Comparison of ENCODE assay signal across 7 mouse cellular contexts in the genomic region with DNA sequence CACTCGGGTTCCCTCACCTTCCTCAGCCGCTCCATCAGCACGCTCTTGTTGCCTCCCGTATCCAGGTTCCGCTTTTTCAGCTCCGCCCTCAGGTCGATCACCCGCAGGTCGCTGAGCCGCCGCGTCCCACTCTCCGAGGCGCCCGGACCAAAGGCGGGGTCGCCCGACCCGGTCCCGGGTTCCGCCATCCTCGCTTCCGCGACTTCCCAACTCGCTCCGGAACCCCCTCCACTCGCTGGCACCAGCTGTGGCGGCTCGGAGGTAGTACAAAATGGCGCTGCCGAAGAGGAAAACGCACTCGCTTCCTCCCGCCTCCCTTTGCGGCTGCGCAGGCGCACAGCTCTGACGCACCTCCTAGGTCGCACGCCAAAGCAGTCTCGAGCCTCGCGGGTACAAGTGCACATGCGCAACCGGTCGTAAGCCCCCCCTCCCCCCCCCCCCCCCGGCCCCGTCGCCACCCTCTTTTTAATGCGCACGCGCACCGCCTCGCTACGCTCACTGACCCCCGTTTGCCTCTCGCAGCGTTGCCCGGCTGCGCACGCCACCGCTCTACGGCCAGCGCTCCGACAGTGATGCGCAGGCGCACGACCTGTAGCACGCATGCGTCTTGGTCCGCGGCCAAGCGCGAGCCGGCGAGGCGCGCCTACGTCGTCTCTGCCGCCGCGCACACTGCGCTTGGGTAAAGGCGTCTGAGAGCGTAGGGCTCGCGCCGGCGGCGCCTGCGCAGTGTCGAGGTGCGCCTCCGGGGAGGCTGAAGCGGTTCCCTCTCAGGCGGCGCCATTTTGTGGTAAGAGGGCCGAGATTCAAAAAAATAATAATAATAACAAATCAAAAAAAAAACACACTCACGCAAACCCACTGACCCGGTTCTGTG. TPM values are rescaled to one million over a fixed set of nuclear protein-coding genes. Genes with fewer than 3 reads are reported as not detected.
DNase-seq lines count a peak whose midpoint lies in the region; ATAC-seq and TF ChIP-seq lines count a peak whose summit lies in the region.

A gene (minus strand): TSS at position 329 of the 874 bp plus-strand sequence.
A gene (plus strand): TSS at position 569 of the 874 bp plus-strand sequence.

- H3K4me1 ChIP-seq in embryonic facial prominence, embryonic 10.5 days, result peaks cover 46% of the 10 kb centered on the region
- H3K4me1 ChIP-seq in intestine, postnatal 0 days (replicated peaks; ENCODE audit: control insufficient read depth, insufficient read depth, low read length), result 0 out of 2 replicates have a peak, but pooled peaks cover 7% of the 10 kb centered on the region
- peaks cover 46% of the 10 kb centered on the region for H3K4me1 ChIP-seq in midbrain, embryonic 12.5 days
- H3K4me1 ChIP-seq in small intestine, adult 2 months (ENCODE audit: control insufficient read depth, insufficient read depth, insufficient read length, low read length), result peaks cover 19% of the 10 kb centered on the region

- TF ChIP-seq POLR2A in small intestine, adult 2 months (IDR thresholded peaks at IDR 0.05; ENCODE audit: low read depth, low read length), result peak; percentile 81

- H3K36me3 ChIP-seq in embryonic facial prominence, embryonic 10.5 days (replicated peaks), result peaks cover 72% of the 10 kb centered on the region
- H3K36me3 ChIP-seq in intestine, postnatal 0 days (ENCODE audit: control insufficient read depth, insufficient read depth), result peaks cover 42% of the 10 kb centered on the region
- H3K36me3 ChIP-seq in midbrain, embryonic 12.5 days, result peaks cover 62% of the 10 kb centered on the region
- peaks cover 45% of the 10 kb centered on the region for H3K36me3 ChIP-seq in small intestine, adult 2 months (ENCODE audit: control insufficient read depth, insufficient read depth, low read length)

- WGBS in embryonic facial prominence, embryonic 10.5 days, result under 1% methylated on average over 92 of the region's 101 CpGs
- WGBS in intestine, postnatal 0 days, result under 1% methylated on average over 84 of the region's 101 CpGs
- under 1% methylated on average over 93 of the region's 101 CpGs for WGBS in midbrain, embryonic 12.5 days
- WGBS in small intestine, adult 2 months, result under 1% methylated on average over 100 of the region's 101 CpGs

- H3K27me3 ChIP-seq in embryonic facial prominence, embryonic 10.5 days (replicated peaks; ENCODE audit: low read depth, poor library complexity, severe bottlenecking), result no peaks in the 10 kb centered on the region
- H3K27me3 ChIP-seq in intestine, postnatal 0 days (replicated peaks; ENCODE audit: control insufficient read depth, insufficient read depth, low read length), result no peaks in the 10 kb centered on the region
- no peaks in the 10 kb centered on the region for H3K27me3 ChIP-seq in midbrain, embryonic 12.5 days
- H3K27me3 ChIP-seq in small intestine, adult 2 months (ENCODE audit: control insufficient read depth, insufficient read depth, low read length), result no peaks in the 10 kb centered on the region

- DNase-seq in adrenal gland, postnatal 10 days, result peak; percentile 100
- DNase-seq in embryonic facial prominence, embryonic 10.5 days (ENCODE audit: low spot score), result peak; percentile 99
- peak; percentile 67 for DNase-seq in gonadal fat pad, adult 2 months (ENCODE audit: low read depth)
- peak; percentile 100 for DNase-seq in left cerebral cortex, postnatal 4 days

- peak within 1 kb of the TSS; percentile 90 for H3K9ac ChIP-seq in intestine, postnatal 0 days (ENCODE audit: low read depth, low read length)
- H3K9ac ChIP-seq in midbrain, embryonic 12.5 days (replicated peaks), result peak within 1 kb of the TSS; percentile 86

- peak; percentile 30; the same call in 1 of the 2 replicates for TF ChIP-seq CTCF in intestine, postnatal 0 days (IDR thresholded peaks at IDR 0.05; ENCODE audit: low read depth)
- no peak for TF ChIP-seq CTCF in small intestine, adult 2 months (IDR thresholded peaks at IDR 0.05; ENCODE audit: extremely low read depth, insufficient read length, insufficient replicate concordance, low read depth, low read length)

- no peaks in the 10 kb centered on the region for H3K9me3 ChIP-seq in embryonic facial prominence, embryonic 10.5 days
- no peaks in the 10 kb centered on the region for H3K9me3 ChIP-seq in intestine, postnatal 0 days (ENCODE audit: control insufficient read depth)
- H3K9me3 ChIP-seq in midbrain, embryonic 12.5 days, result no peaks in the 10 kb centered on the region

- intact Hi-C loops in left cerebral cortex, postnatal 4 days (cut with DNase I), result no loop called here

- ATAC-seq in intestine, postnatal 0 days, result peak; percentile 95
- peak; percentile 96 for ATAC-seq in midbrain, embryonic 12.5 days (ENCODE audit: low FRiP score, low read depth)

- H3K27ac ChIP-seq in embryonic facial prominence, embryonic 10.5 days (replicated peaks), result peak within 1 kb of the TSS; percentile 94
- peak within 1 kb of the TSS; percentile 96 for H3K27ac ChIP-seq in intestine, postnatal 0 days (ENCODE audit: low read depth, low read length)
- peak within 1 kb of the TSS; percentile 94 for H3K27ac ChIP-seq in midbrain, embryonic 12.5 days (replicated peaks)
- peak within 1 kb of the TSS; percentile 93 for H3K27ac ChIP-seq in small intestine, adult 2 months (ENCODE audit: insufficient read depth, low read depth, low read length)

- H3K4me2 ChIP-seq in intestine, postnatal 0 days (replicated peaks; ENCODE audit: low read depth), result peak within 1 kb of the TSS; percentile 84
- H3K4me2 ChIP-seq in midbrain, embryonic 12.5 days (replicated peaks), result peak within 1 kb of the TSS; percentile 87

- H3K4me3 ChIP-seq in embryonic facial prominence, embryonic 10.5 days, result peak within 1 kb of the TSS; percentile 80
- peak within 1 kb of the TSS; percentile 95 for H3K4me3 ChIP-seq in intestine, postnatal 0 days (ENCODE audit: low read depth, low read length)
- peak within 1 kb of the TSS; percentile 93 for H3K4me3 ChIP-seq in midbrain, embryonic 12.5 days
- H3K4me3 ChIP-seq in small intestine, adult 2 months (ENCODE audit: low read depth, low read length), result peak within 1 kb of the TSS; percentile 95

RNA-seq across cellular contexts. Expression of the first gene that starts in this region (rescaled TPM):
- total RNA-seq in adrenal gland, postnatal 10 days (2021), result 100 to 1,000 TPM in 1 of 2 experiments, 10 to 100 TPM in 1; 79.8 to 124 TPM
- 92.4 and 98.6 TPM in 2 replicates for polyA plus RNA-seq in embryonic facial prominence, embryonic 10.5 days (2016; fragmentation: Nextera tagmentation; extraction: Ambion mirVana)
- 50.2 and 69.5 TPM in 2 replicates for polyA plus RNA-seq in gonadal fat pad, adult 2 months (2012; rRNA removed)
- 22.3 and 31.3 TPM in 2 replicates for polyA plus RNA-seq in intestine, postnatal 0 days (2015; fragmentation: Nextera tagmentation; extraction: Ambion mirVana)
- total RNA-seq in left cerebral cortex, postnatal 4 days (2021), result 100 to 1,000 TPM; 105 to 107 TPM
- polyA plus RNA-seq in midbrain, embryonic 12.5 days (2016; fragmentation: Nextera tagmentation; extraction: Ambion mirVana), result 94.7 and 107 TPM in 2 replicates
- polyA plus RNA-seq in small intestine, adult 2 months (2012; rRNA removed), result 69.2 and 110 TPM in 2 replicates

RNA-seq across cellular contexts. Expression of the second gene that starts in this region (rescaled TPM):
- total RNA-seq in adrenal gland, postnatal 10 days (2021), result 100 to 1,000 TPM in 1 of 2 experiments, 10 to 100 TPM in 1; 92.1 to 113 TPM
- 158 and 162 TPM in 2 replicates for polyA plus RNA-seq in embryonic facial prominence, embryonic 10.5 days (2016; fragmentation: Nextera tagmentation; extraction: Ambion mirVana)
- 55.4 and 98.6 TPM in 2 replicates for polyA plus RNA-seq in gonadal fat pad, adult 2 months (2012; rRNA removed)
- 40.0 and 44.9 TPM in 2 replicates for polyA plus RNA-seq in intestine, postnatal 0 days (2015; fragmentation: Nextera tagmentation; extraction: Ambion mirVana)
- total RNA-seq in left cerebral cortex, postnatal 4 days (2021), result 100 to 1,000 TPM; 173 to 188 TPM
- polyA plus RNA-seq in midbrain, embryonic 12.5 days (2016; fragmentation: Nextera tagmentation; extraction: Ambion mirVana), result 168 and 177 TPM in 2 replicates
- 47.8 and 95.7 TPM in 2 replicates for polyA plus RNA-seq in small intestine, adult 2 months (2012; rRNA removed)

Comparison
In these comparisons a context has a peak if more than half of its experiments do, and no peak if none do; other contexts are left out.
1. Peak in every context shown above with its lines: DNase-seq, ATAC-seq, H3K4me3 ChIP-seq and H3K27ac ChIP-seq.